Mouse (Mus musculus) heart, postnatal 0 days (tissue): ENCODE data around the gene Gpr55. TPM values are rescaled to one million over a fixed set of nuclear protein-coding genes. Genes with fewer than 3 reads are reported as not detected.

Source experiments
- ATAC-seq: fragments of 200-750 bp; cut with Nextera tagmentation; 2 replicates; pipeline ENCODE4 v1.8.0; 2017; ENCODE audit warnings: low read depth, moderate number of reproducible peaks, moderate library complexity; ENCODE audit not compliant: insufficient read depth
- DNase-seq: peaks from one replicate; pipeline ENCODE4 v3.0.0-alpha.2; 2016; ENCODE audit warnings: low spot score
- H3K27ac ChIP-seq: fragments of 300-500 bp; sonication (generic); 2 replicates; pipeline ENCODE4 v1.5.1; 2014; ENCODE audit warnings: low read depth, mild to moderate bottlenecking
- H3K27me3 ChIP-seq: fragments of 300-500 bp; sonication (generic); 2 replicates; pipeline ENCODE4 v1.6.1; 2014; ENCODE audit warnings: low read length, mixed read lengths; ENCODE audit not compliant: control insufficient read depth, insufficient read depth
- H3K36me3 ChIP-seq: fragments of 300-500 bp; sonication (generic); replicated peaks from 2 replicates; pipeline ENCODE4 v1.6.1; 2014; ENCODE audit warnings: low read length, mixed read lengths; ENCODE audit not compliant: control insufficient read depth, insufficient read depth
- H3K4me1 ChIP-seq: fragments of 300-500 bp; sonication (generic); 2 replicates; pipeline ENCODE4 v1.6.1; 2014; ENCODE audit warnings: antibody characterized with exemption; ENCODE audit not compliant: control insufficient read depth, insufficient read depth
- H3K4me2 ChIP-seq: fragments of 300-500 bp; sonication (generic); 2 replicates; pipeline ENCODE4 v1.6.1; 2014; ENCODE audit warnings: low read depth, mild to moderate bottlenecking, low read length, moderate library complexity
- H3K4me3 ChIP-seq: fragments of 300-500 bp; sonication (generic); 2 replicates; pipeline ENCODE4 v1.5.1; 2014; ENCODE audit warnings: low read depth, low read length
- H3K9ac ChIP-seq: fragments of 300-500 bp; sonication (generic); replicated peaks from 2 replicates; pipeline ENCODE4 v1.6.1; 2014; ENCODE audit warnings: low read depth, low read length, mixed read lengths
- H3K9me3 ChIP-seq: fragments of 300-500 bp; sonication (generic); replicated peaks from 2 replicates; pipeline ENCODE4 v1.6.1; 2016; ENCODE audit warnings: low read length; ENCODE audit not compliant: control insufficient read depth
- CTCF ChIP-seq: IDR thresholded peaks from 2 replicates; pipeline ENCODE4 v1.5.1; 2016; ENCODE audit warnings: antibody characterized with exemption, control low read depth, low read depth
- EP300 ChIP-seq: IDR thresholded peaks from 2 replicates; pipeline ENCODE4 v1.6.1; 2016; ENCODE audit warnings: antibody characterized with exemption, low read depth
- WGBS: fragments of 180-500 bp; shearing (Covaris S2); extraction: QIAGEN DNeasy Blood & Tissue Kit; methylation state at CpG from one replicate; pipeline ENCODE4 v1.1.7; 2014; 5-methylcytosine and 5-hydroxymethylcytosine counted together
- polyA plus RNA-seq: library from polyadenylated mRNA; unstranded; fragments of >200 nt; fragmentation: Nextera tagmentation; extraction: Ambion mirVana; gene quantifications from 2 replicates; pipeline ENCODE4 v1.2.1, GENCODE M21; 2015
- total RNA-seq: library from RNA; depleted of rRNA; stranded (reverse); fragments of >200 nt; gene quantifications from 2 replicates; pipeline ENCODE4 v1.2.3, GENCODE M21; 2014; ENCODE audit warnings: low replicate concordance; rRNA removed

Gpr55 gene
- total RNA-seq: 0.15 TPM in 1 of 2 replicates, not detected in the other
- polyA plus RNA-seq: 0.04 TPM in 1 of 2 replicates, not detected in the other

GRCm38 (mm10) chr1:85960873-85961272 is at the start of gene Gpr55:
Gene Gpr55 (minus strand): TSS chr1:85961007.
- no peak for ATAC-seq
- Histone ChIP-seq H3K36me3 (no peaks in the 10 kb centered on the region), H3K4me2 (no peak within 1 kb of the TSS), H3K4me3 (no peak within 1 kb of the TSS), H3K27me3 (no peaks in the 10 kb centered on the region), H3K9ac (no peak within 1 kb of the TSS), H3K27ac (no peak within 1 kb of the TSS), H3K4me1 (peaks cover 34% of the 10 kb centered on the region), H3K9me3 (no peaks in the 10 kb centered on the region)
- no peak for DNase-seq
- TF ChIP-seq EP300: no peak
- TF ChIP-seq CTCF: no peak
- WGBS: 57% methylated on average over 5 of the region's 5 CpGs

DNA sequence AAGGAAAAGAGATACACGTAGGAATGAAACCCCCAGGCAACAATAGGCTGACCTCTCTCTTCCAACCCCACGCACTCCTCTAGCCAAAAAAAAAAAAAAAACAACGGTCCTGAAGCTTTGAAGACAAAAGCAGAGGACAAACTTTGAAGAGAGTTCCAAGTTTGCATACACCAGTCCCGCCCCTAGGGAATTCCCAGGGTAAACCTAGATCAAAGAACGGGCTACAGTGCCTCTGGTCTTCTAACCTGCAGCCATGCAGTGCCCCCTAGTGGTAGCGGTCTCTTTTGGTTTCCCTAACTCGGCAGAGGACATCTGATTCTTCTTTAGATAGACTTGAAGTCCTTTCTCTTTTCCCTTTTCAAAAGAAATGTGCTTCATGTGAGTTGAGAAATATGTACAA is 47.0 kb upstream of the Gpr55 start:
- Histone ChIP-seq H3K4me2 (peak overlapping the region; percentile 40), H3K4me1 (no peaks in the 10 kb centered on the region), H3K9me3 (no peaks in the 10 kb centered on the region), H3K36me3 (no peaks in the 10 kb centered on the region), H3K27me3 (no peaks in the 10 kb centered on the region), H3K4me3 (no peak overlapping the region), H3K9ac (no peak overlapping the region), H3K27ac (no peak overlapping the region)
- peak; percentile 90 for DNase-seq
- TF ChIP-seq CTCF (peak; percentile 92), EP300 (no peak)
- 2% methylated on average over 7 of the region's 7 CpGs for WGBS
- peak; percentile 78 for ATAC-seq

GRCm38 (mm10) chr1:86006040-86006439 is 45.2 kb upstream of the Gpr55 start:
- Histone ChIP-seq H3K4me3 (no peak overlapping the region), H3K9ac (no peak overlapping the region), H3K4me2 (no peak overlapping the region), H3K9me3 (no peaks in the 10 kb centered on the region), H3K36me3 (no peaks in the 10 kb centered on the region), H3K27ac (no peak overlapping the region), H3K4me1 (no peaks in the 10 kb centered on the region), H3K27me3 (no peaks in the 10 kb centered on the region)
- TF ChIP-seq EP300: no peak
- no peak for TF ChIP-seq CTCF
- DNase-seq: no peak
- ATAC-seq: no peak
- 84% methylated on average over 6 of the region's 6 CpGs for WGBS

- Histone ChIP-seq H3K4me1 (no peaks in the 10 kb centered on the region), H3K9ac (no peak overlapping the region)
- 85% methylated on average over 10 of the region's 10 CpGs for WGBS
These were observed 44.7 kb upstream of the Gpr55 start for GRCm38 (mm10) chr1:86005540-86005939.

GRCm38 (mm10) chr1:85999853-86000570 is 39.2 kb upstream of the Gpr55 start:
- H3K27ac ChIP-seq: no peak overlapping the region
- no peak overlapping the region for H3K9ac ChIP-seq
- WGBS: 75% methylated on average over 18 of the region's 18 CpGs
- no peaks in the 10 kb centered on the region for H3K4me1 ChIP-seq
- no peaks in the 10 kb centered on the region for H3K36me3 ChIP-seq
- no peaks in the 10 kb centered on the region for H3K27me3 ChIP-seq
- ATAC-seq (no peak), DNase-seq (no peak)
- H3K4me3 ChIP-seq: no peak overlapping the region
- no peak for TF ChIP-seq EP300
- TF ChIP-seq CTCF: no peak
- no peak overlapping the region for H3K4me2 ChIP-seq
- H3K9me3 ChIP-seq: no peaks in the 10 kb centered on the region

More at GRCm38 (mm10) chr1:86005540-86005939, 44.7 kb upstream of the Gpr55 start:
- TF ChIP-seq EP300: no peak
- TF ChIP-seq CTCF: no peak
- ATAC-seq: no peak
- no peak overlapping the region for H3K4me3 ChIP-seq
- DNase-seq: no peak
- H3K27ac ChIP-seq: no peak overlapping the region
- no peaks in the 10 kb centered on the region for H3K9me3 ChIP-seq
- no peaks in the 10 kb centered on the region for H3K36me3 ChIP-seq
- H3K4me2 ChIP-seq: no peak overlapping the region
- H3K27me3 ChIP-seq: no peaks in the 10 kb centered on the region
